Mouse (Mus musculus): ENCODE results near the gene Vps29. TPM values are rescaled to one million over a fixed set of nuclear protein-coding genes. Genes with fewer than 3 reads are reported as not detected.

The Vps29 gene
- polyA plus RNA-seq, 1 experiment from 2014 or later, result 221 TPM

DNA sequence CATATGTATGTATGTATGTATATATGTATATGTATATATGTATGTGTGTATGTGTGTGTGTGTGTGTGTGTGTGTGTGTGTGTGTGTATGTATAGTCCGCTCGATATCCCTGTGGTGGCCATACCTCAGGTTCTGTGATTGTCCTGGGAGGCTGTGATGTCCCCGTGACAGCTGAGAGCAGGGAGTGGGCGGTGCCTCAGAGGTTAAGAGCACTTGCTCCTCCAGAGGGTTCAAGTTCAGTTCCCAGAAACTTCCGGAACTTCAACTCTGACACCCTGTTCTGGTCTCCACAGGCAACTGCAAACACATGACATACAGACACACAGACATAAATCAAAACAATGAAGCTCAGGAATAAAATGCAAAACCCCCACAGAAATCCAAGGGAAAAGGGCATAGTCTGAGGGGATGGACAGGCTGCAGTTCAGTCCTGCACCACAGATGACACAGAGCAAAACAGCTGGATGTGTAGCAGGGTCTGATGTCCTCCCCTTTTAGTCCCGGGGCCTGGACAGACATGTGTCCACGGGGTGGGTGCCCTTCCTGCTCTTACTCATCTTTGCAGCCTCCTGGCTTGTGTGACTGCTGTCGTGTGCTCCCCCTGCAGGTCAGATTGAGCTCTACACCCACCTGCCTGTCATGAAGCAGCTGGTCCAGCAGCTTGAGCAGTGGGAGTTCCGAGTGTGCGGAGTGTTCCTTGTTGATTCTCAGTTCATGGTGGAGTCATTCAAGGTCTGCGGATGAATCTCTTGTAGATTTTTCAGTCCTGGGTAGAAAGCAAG lies 25.4 kb downstream of the Vps29 start:
- Histone ChIP-seq H3K27me3 (ENCODE audit: control insufficient read depth, insufficient read depth, low read length) (no peaks in the 10 kb centered on the region), H3K4me2 (replicated peaks; ENCODE audit: low read depth, low read length) (no peak overlapping the region), H3K4me3 (ENCODE audit: low read depth, low read length) (no peak overlapping the region), H3K9me3 (ENCODE audit: control insufficient read depth, low read depth, low read length) (no peaks in the 10 kb centered on the region), H3K9ac (replicated peaks; ENCODE audit: low read depth, low read length) (no peak overlapping the region), H3K4me1 (ENCODE audit: control insufficient read depth, insufficient read depth, low read length) (no peaks in the 10 kb centered on the region), H3K36me3 (ENCODE audit: control insufficient read depth, insufficient read depth, low read length) (peaks cover 34% of the 10 kb centered on the region), H3K27ac (ENCODE audit: low read length) (no peak overlapping the region)
- ATAC-seq (ENCODE audit: insufficient number of reproducible peaks, insufficient read depth, low FRiP score, low read depth), result peak; percentile 61; the same call in 1 of the 2 replicates
- WGBS, result 54% methylated on average over 11 of the region's 11 CpGs

- Histone ChIP-seq H3K4me1 (ENCODE audit: control insufficient read depth, insufficient read depth, low read length) (peaks cover 7% of the 10 kb centered on the region; the same call in 1 of the 2 replicates), H3K36me3 (ENCODE audit: control insufficient read depth, insufficient read depth, low read length) (no peaks in the 10 kb centered on the region), H3K27ac (ENCODE audit: low read length) (no peak overlapping the region), H3K9ac (replicated peaks; ENCODE audit: low read depth, low read length) (no peak overlapping the region), H3K4me3 (ENCODE audit: low read depth, low read length) (no peak overlapping the region), H3K27me3 (ENCODE audit: control insufficient read depth, insufficient read depth, low read length) (no peaks in the 10 kb centered on the region), H3K4me2 (replicated peaks; ENCODE audit: low read depth, low read length) (no peak overlapping the region), H3K9me3 (ENCODE audit: control insufficient read depth, low read depth, low read length) (no peaks in the 10 kb centered on the region)
- ATAC-seq (ENCODE audit: insufficient number of reproducible peaks, insufficient read depth, low FRiP score, low read depth), result no peak
- 86% methylated on average over 5 of the region's 5 CpGs for WGBS
These were observed 35.8 kb downstream of the Vps29 start for GRCm38 (mm10) chr5:122390006-122390405.

GRCm38 (mm10) chr5:122390671-122391070 lies 36.5 kb downstream of the Vps29 start:
- H3K36me3 ChIP-seq (ENCODE audit: control insufficient read depth, insufficient read depth, low read length), result no peaks in the 10 kb centered on the region
- H3K9ac ChIP-seq (replicated peaks; ENCODE audit: low read depth, low read length), result no peak overlapping the region
- no peak overlapping the region for H3K4me2 ChIP-seq (replicated peaks; ENCODE audit: low read depth, low read length)
- no peak overlapping the region for H3K4me3 ChIP-seq (ENCODE audit: low read depth, low read length)
- ATAC-seq (ENCODE audit: insufficient number of reproducible peaks, insufficient read depth, low FRiP score, low read depth), result peak; percentile 24; the same call in 1 of the 2 replicates
- H3K4me1 ChIP-seq (ENCODE audit: control insufficient read depth, insufficient read depth, low read length), result peaks cover 7% of the 10 kb centered on the region; the same call in 1 of the 2 replicates
- no peak overlapping the region for H3K27ac ChIP-seq (ENCODE audit: low read length)
- H3K27me3 ChIP-seq (ENCODE audit: control insufficient read depth, insufficient read depth, low read length), result no peaks in the 10 kb centered on the region
- H3K9me3 ChIP-seq (ENCODE audit: control insufficient read depth, low read depth, low read length), result no peaks in the 10 kb centered on the region

GRCm38 (mm10) chr5:122391178-122391785 lies 37.1 kb downstream of the Vps29 start:
- no peaks in the 10 kb centered on the region for H3K36me3 ChIP-seq (ENCODE audit: control insufficient read depth, insufficient read depth, low read length)
- 54% methylated on average over 15 of the region's 16 CpGs for WGBS
- H3K9ac ChIP-seq (replicated peaks; ENCODE audit: low read depth, low read length), result no peak overlapping the region
- H3K4me2 ChIP-seq (replicated peaks; ENCODE audit: low read depth, low read length), result no peak overlapping the region
- no peak overlapping the region for H3K27ac ChIP-seq (ENCODE audit: low read length)
- H3K27me3 ChIP-seq (ENCODE audit: control insufficient read depth, insufficient read depth, low read length), result no peaks in the 10 kb centered on the region
- H3K4me3 ChIP-seq (ENCODE audit: low read depth, low read length), result peak overlapping the region; percentile 83
- H3K9me3 ChIP-seq (ENCODE audit: control insufficient read depth, low read depth, low read length), result no peaks in the 10 kb centered on the region
- ATAC-seq (ENCODE audit: insufficient number of reproducible peaks, insufficient read depth, low FRiP score, low read depth), result no peak
- H3K4me1 ChIP-seq (ENCODE audit: control insufficient read depth, insufficient read depth, low read length), result peaks cover 7% of the 10 kb centered on the region; the same call in 1 of the 2 replicates

GRCm38 (mm10) chr5:122391786-122392180 lies 37.6 kb downstream of the Vps29 start, which contains the start of gene Arpc3:
Arpc3 (plus strand) TSS chr5:122391878.
- H3K36me3 ChIP-seq (ENCODE audit: control insufficient read depth, insufficient read depth, low read length), result peaks cover 2% of the 10 kb centered on the region; the same call in 1 of the 2 replicates
- H3K4me3 ChIP-seq (ENCODE audit: low read depth, low read length), result peak within 1 kb of the TSS; percentile 83
- H3K27me3 ChIP-seq (ENCODE audit: control insufficient read depth, insufficient read depth, low read length), result no peaks in the 10 kb centered on the region
- under 1% methylated on average over 39 of the region's 39 CpGs for WGBS
- peak; percentile 88 for ATAC-seq (ENCODE audit: insufficient number of reproducible peaks, insufficient read depth, low FRiP score, low read depth)
- H3K9me3 ChIP-seq (ENCODE audit: control insufficient read depth, low read depth, low read length), result no peaks in the 10 kb centered on the region
- peak within 1 kb of the TSS; percentile 84 for H3K4me2 ChIP-seq (replicated peaks; ENCODE audit: low read depth, low read length)
- H3K4me1 ChIP-seq (ENCODE audit: control insufficient read depth, insufficient read depth, low read length), result peaks cover 7% of the 10 kb centered on the region; the same call in 1 of the 2 replicates
- H3K27ac ChIP-seq (ENCODE audit: low read length), result 0 out of 2 replicates have a peak within 1 kb of the TSS, but pooled peaks have one; percentile 39
- H3K9ac ChIP-seq (replicated peaks; ENCODE audit: low read depth, low read length), result peak within 1 kb of the TSS; percentile 72

- 15% methylated on average over 19 of the region's 19 CpGs for WGBS
- H3K9me3 ChIP-seq (ENCODE audit: control insufficient read depth, low read depth, low read length), result no peaks in the 10 kb centered on the region
- peak overlapping the region; percentile 83 for H3K4me3 ChIP-seq (ENCODE audit: low read depth, low read length)
- peak overlapping the region; percentile 84 for H3K4me2 ChIP-seq (replicated peaks; ENCODE audit: low read depth, low read length)
- H3K27me3 ChIP-seq (ENCODE audit: control insufficient read depth, insufficient read depth, low read length), result no peaks in the 10 kb centered on the region
- H3K27ac ChIP-seq (ENCODE audit: low read length), result no peak overlapping the region
- peaks cover 8% of the 10 kb centered on the region; the same call in 1 of the 2 replicates for H3K36me3 ChIP-seq (ENCODE audit: control insufficient read depth, insufficient read depth, low read length)
- peak; percentile 25; the same call in 1 of the 2 replicates for ATAC-seq (ENCODE audit: insufficient number of reproducible peaks, insufficient read depth, low FRiP score, low read depth)
- peaks cover 7% of the 10 kb centered on the region; the same call in 1 of the 2 replicates for H3K4me1 ChIP-seq (ENCODE audit: control insufficient read depth, insufficient read depth, low read length)
- peak overlapping the region; percentile 72 for H3K9ac ChIP-seq (replicated peaks; ENCODE audit: low read depth, low read length)
These were observed 38.2 kb downstream of the Vps29 start for GRCm38 (mm10) chr5:122392227-122393004.

GRCm38 (mm10) chr5:122393887-122394286 lies 39.7 kb downstream of the Vps29 start:
- Histone ChIP-seq H3K36me3 (ENCODE audit: control insufficient read depth, insufficient read depth, low read length) (peaks cover 8% of the 10 kb centered on the region; the same call in 1 of the 2 replicates), H3K27me3 (ENCODE audit: control insufficient read depth, insufficient read depth, low read length) (no peaks in the 10 kb centered on the region), H3K4me3 (ENCODE audit: low read depth, low read length) (no peak overlapping the region), H3K9me3 (ENCODE audit: control insufficient read depth, low read depth, low read length) (no peaks in the 10 kb centered on the region), H3K4me1 (ENCODE audit: control insufficient read depth, insufficient read depth, low read length) (peaks cover 7% of the 10 kb centered on the region; the same call in 1 of the 2 replicates), H3K27ac (ENCODE audit: low read length) (no peak overlapping the region), H3K4me2 (replicated peaks; ENCODE audit: low read depth, low read length) (no peak overlapping the region), H3K9ac (replicated peaks; ENCODE audit: low read depth, low read length) (no peak overlapping the region)
- 52% methylated on average over 2 of the region's 2 CpGs for WGBS
- ATAC-seq (ENCODE audit: insufficient number of reproducible peaks, insufficient read depth, low FRiP score, low read depth), result no peak

DNA sequence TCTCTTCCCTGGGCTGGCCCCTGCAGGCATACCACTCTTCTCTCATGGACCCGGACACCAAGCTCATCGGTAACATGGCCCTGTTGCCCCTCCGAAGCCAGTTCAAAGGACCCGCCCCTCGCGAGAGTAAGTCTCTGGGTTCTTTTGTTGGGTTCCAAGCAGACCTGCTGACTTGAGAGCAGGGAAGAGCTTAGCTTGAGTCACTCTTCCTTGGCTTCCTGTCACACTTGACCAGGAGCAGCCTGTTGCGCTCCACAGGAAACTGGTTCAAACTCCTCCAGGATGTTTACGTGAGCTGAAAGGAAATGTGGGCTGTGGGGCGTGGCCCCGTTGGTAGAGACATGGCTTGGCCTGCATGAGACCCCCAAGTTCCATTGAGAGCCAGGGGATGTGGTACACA lies 42.6 kb downstream of the Vps29 start:
- no peak overlapping the region for H3K4me3 ChIP-seq (ENCODE audit: low read depth, low read length)
- H3K27me3 ChIP-seq (ENCODE audit: control insufficient read depth, insufficient read depth, low read length), result no peaks in the 10 kb centered on the region
- no peak overlapping the region for H3K9ac ChIP-seq (replicated peaks; ENCODE audit: low read depth, low read length)
- no peak overlapping the region for H3K4me2 ChIP-seq (replicated peaks; ENCODE audit: low read depth, low read length)
- H3K27ac ChIP-seq (ENCODE audit: low read length), result no peak overlapping the region
- 83% methylated on average over 10 of the region's 10 CpGs for WGBS
- peaks cover 15% of the 10 kb centered on the region for H3K36me3 ChIP-seq (ENCODE audit: control insufficient read depth, insufficient read depth, low read length)
- H3K9me3 ChIP-seq (ENCODE audit: control insufficient read depth, low read depth, low read length), result no peaks in the 10 kb centered on the region
- ATAC-seq (ENCODE audit: insufficient number of reproducible peaks, insufficient read depth, low FRiP score, low read depth), result no peak
- H3K4me1 ChIP-seq (ENCODE audit: control insufficient read depth, insufficient read depth, low read length), result peaks cover 11% of the 10 kb centered on the region; the same call in 1 of the 2 replicates
